Mouse (Mus musculus) MEL (cell line): ENCODE measurements at regions not wholly inside any gene's neighbourhood (a gene's known extent, or its start where the extent isn't known, plus 50 kb on each side); places are given as distances from the start of the nearest gene placed in this dataset.

Experiments used
- KAT2A ChIP-seq: conservative IDR thresholded peaks from 2 replicates; pipeline ENCODE4 v1.6.1; 2012; ENCODE audit warnings: low read depth, low read length, improper control_type of control experiment, inconsistent platforms
- POLR2A ChIP-seq, 2 experiments: IDR thresholded peaks; 2 replicates each; pipeline ENCODE4 v1.6.1; 2011 to 2012; ENCODE audit warnings: low read length in 2 of 2, mild to moderate bottlenecking in 2 of 2, control low read depth in 1 of 2, improper control_type of control experiment in 1 of 2, low read depth in 1 of 2, moderate library complexity in 1 of 2; ENCODE audit not compliant: control insufficient read depth in 1 of 2, insufficient read depth in 1 of 2, poor library complexity in 1 of 2
- RAD21 ChIP-seq: IDR thresholded peaks from 2 replicates; pipeline ENCODE4 v1.6.1; 2011; ENCODE audit warnings: mild to moderate bottlenecking, low read depth, low read length, improper control_type of control experiment

DNA sequence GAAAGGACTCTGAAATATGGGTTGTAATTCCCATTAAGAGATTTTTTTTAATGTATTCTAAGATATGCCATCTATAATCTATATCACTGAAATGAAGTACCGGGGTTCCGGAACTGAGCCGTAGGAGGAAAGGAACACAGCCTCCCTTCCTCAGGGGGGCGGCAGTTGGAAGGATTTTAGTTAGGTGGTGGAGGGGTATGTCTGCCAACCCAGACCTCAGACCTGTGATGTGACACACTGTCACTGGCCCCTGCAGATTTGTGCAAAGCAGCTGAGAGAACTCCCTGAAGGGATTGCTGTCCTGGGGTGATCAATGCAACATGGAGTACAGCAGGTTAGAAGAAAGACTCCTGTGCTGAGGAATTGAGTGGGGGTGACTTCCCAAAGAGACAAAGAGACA is 470.2 kb upstream of the Gulo start:
- TF ChIP-seq POLR2A (IDR thresholded peaks at IDR 0.05; ENCODE audit: control insufficient read depth in 1 of 2, insufficient read depth in 1 of 2, low read depth in 1 of 2, low read length in 2 of 2, poor library complexity in 1 of 2) (no peak), RAD21 (no peak), KAT2A (no peak)
